ENCODE assay signal across 7 mouse cellular contexts in genomic region chr11:101417101-101417855, GRCm38 (mm10). TPM values are rescaled to one million over a fixed set of nuclear protein-coding genes. Genes with fewer than 3 reads are reported as not detected.
DNase-seq lines count a peak whose midpoint lies in the region; ATAC-seq and TF ChIP-seq lines count a peak whose summit lies in the region.

Gene Aarsd1, minus strand, starts transcription at chr11:101417615.

- peak within 1 kb of the TSS; percentile 84 for H3K27ac ChIP-seq in embryonic facial prominence, embryonic 12.5 days
- peak within 1 kb of the TSS; percentile 93 for H3K27ac ChIP-seq in limb, embryonic 10.5 days
- peak within 1 kb of the TSS; percentile 76 for H3K27ac ChIP-seq in midbrain, embryonic 12.5 days (replicated peaks)
- H3K27ac ChIP-seq in small intestine, adult 2 months (ENCODE audit: insufficient read depth, low read depth, low read length) = no peak within 1 kb of the TSS

- peaks cover 3% of the 10 kb centered on the region; the same call in 1 of the 2 replicates for H3K4me1 ChIP-seq in embryonic facial prominence, embryonic 12.5 days
- peaks cover 9% of the 10 kb centered on the region for H3K4me1 ChIP-seq in limb, embryonic 10.5 days
- H3K4me1 ChIP-seq in midbrain, embryonic 12.5 days = peaks cover 7% of the 10 kb centered on the region
- no peaks in the 10 kb centered on the region for H3K4me1 ChIP-seq in small intestine, adult 2 months (ENCODE audit: control insufficient read depth, insufficient read depth, insufficient read length, low read length)

- DNase-seq in adrenal gland, postnatal 36 days = peak; percentile 92 to 94
- peak; percentile 90 to 95 for DNase-seq in heart, adult 18-20 months
- peak; percentile 92 for DNase-seq in kidney, adult 18-20 months
- DNase-seq in limb, embryonic 10.5 days (ENCODE audit: low spot score) = peak; percentile 93

- peaks cover 15% of the 10 kb centered on the region for H3K36me3 ChIP-seq in embryonic facial prominence, embryonic 12.5 days
- H3K36me3 ChIP-seq in limb, embryonic 10.5 days = peaks cover 23% of the 10 kb centered on the region
- H3K36me3 ChIP-seq in midbrain, embryonic 12.5 days = peaks cover 18% of the 10 kb centered on the region
- H3K36me3 ChIP-seq in small intestine, adult 2 months (ENCODE audit: control insufficient read depth, insufficient read depth, low read length) = peaks cover 7% of the 10 kb centered on the region

- no peak for TF ChIP-seq CTCF in small intestine, adult 2 months (IDR thresholded peaks at IDR 0.05; ENCODE audit: extremely low read depth, insufficient read length, insufficient replicate concordance, low read depth, low read length)

- peak within 1 kb of the TSS; percentile 85 for H3K9ac ChIP-seq in embryonic facial prominence, embryonic 12.5 days
- H3K9ac ChIP-seq in midbrain, embryonic 12.5 days (replicated peaks) = peak within 1 kb of the TSS; percentile 85

- H3K4me3 ChIP-seq in embryonic facial prominence, embryonic 12.5 days = peak within 1 kb of the TSS; percentile 85
- peak within 1 kb of the TSS; percentile 91 for H3K4me3 ChIP-seq in limb, embryonic 10.5 days
- peak within 1 kb of the TSS; percentile 86 for H3K4me3 ChIP-seq in midbrain, embryonic 12.5 days
- peak within 1 kb of the TSS; percentile 83 for H3K4me3 ChIP-seq in small intestine, adult 2 months (ENCODE audit: low read depth, low read length)

- no peak for TF ChIP-seq POLR2A in small intestine, adult 2 months (IDR thresholded peaks at IDR 0.05; ENCODE audit: low read depth, low read length)

- H3K4me2 ChIP-seq in embryonic facial prominence, embryonic 12.5 days (replicated peaks) = peak within 1 kb of the TSS; percentile 72
- H3K4me2 ChIP-seq in midbrain, embryonic 12.5 days (replicated peaks) = peak within 1 kb of the TSS; percentile 89

- ATAC-seq in embryonic facial prominence, embryonic 12.5 days (ENCODE audit: insufficient number of reproducible peaks, insufficient read depth, low FRiP score, low TSS enrichment) = peak; percentile 71
- ATAC-seq in midbrain, embryonic 12.5 days (ENCODE audit: low FRiP score, low read depth) = peak; percentile 72

- WGBS in embryonic facial prominence, embryonic 12.5 days = under 1% methylated on average over 45 of the region's 45 CpGs
- WGBS in limb, embryonic 10.5 days = under 1% methylated on average over 45 of the region's 45 CpGs
- WGBS in midbrain, embryonic 12.5 days = 0% methylated on average over 45 of the region's 45 CpGs
- under 1% methylated on average over 45 of the region's 45 CpGs for WGBS in small intestine, adult 2 months

- H3K27me3 ChIP-seq in embryonic facial prominence, embryonic 12.5 days = no peaks in the 10 kb centered on the region
- H3K27me3 ChIP-seq in limb, embryonic 10.5 days (ENCODE audit: low read depth, poor library complexity, severe bottlenecking) = no peaks in the 10 kb centered on the region
- no peaks in the 10 kb centered on the region for H3K27me3 ChIP-seq in midbrain, embryonic 12.5 days
- H3K27me3 ChIP-seq in small intestine, adult 2 months (ENCODE audit: control insufficient read depth, insufficient read depth, low read length) = no peaks in the 10 kb centered on the region

- H3K9me3 ChIP-seq in embryonic facial prominence, embryonic 12.5 days = no peaks in the 10 kb centered on the region
- no peaks in the 10 kb centered on the region for H3K9me3 ChIP-seq in limb, embryonic 10.5 days (replicated peaks)
- no peaks in the 10 kb centered on the region for H3K9me3 ChIP-seq in midbrain, embryonic 12.5 days

RNA-seq across cellular contexts. Expression of gene Aarsd1, which starts in this region (rescaled TPM):
- 10 to 100 TPM; 30.1 to 35.2 TPM for total RNA-seq in adrenal gland, postnatal 36 days (2021)
- 86.3 and 86.5 TPM in 2 replicates for polyA plus RNA-seq in embryonic facial prominence, embryonic 12.5 days (2016; fragmentation: Nextera tagmentation; extraction: Ambion mirVana)
- 10 to 100 TPM; 18.5 to 22.9 TPM for total RNA-seq in heart, adult 18-20 months (2021)
- 106 and 111 TPM in 2 replicates for polyA plus RNA-seq in limb, embryonic 10.5 days (2016; fragmentation: Nextera tagmentation; extraction: Ambion mirVana)
- polyA plus RNA-seq in midbrain, embryonic 12.5 days (2016; fragmentation: Nextera tagmentation; extraction: Ambion mirVana) = 90.8 and 91.0 TPM in 2 replicates
- polyA plus RNA-seq in small intestine, adult 2 months (2012; rRNA removed) = 8.5 and 10.8 TPM in 2 replicates
